Mouse (Mus musculus) neural tube, embryonic 11.5 days (tissue): ENCODE data around the gene Piwil4. TPM values are rescaled to one million over a fixed set of nuclear protein-coding genes. Genes with fewer than 3 reads are reported as not detected.

ENCODE experiments used
- ATAC-seq: fragments of 200-750 bp; cut with Nextera tagmentation; 2 replicates; pipeline ENCODE4 v1.8.0; 2017; ENCODE audit warnings: moderate number of reproducible peaks, mild to moderate bottlenecking, moderate TSS enrichment, moderate library complexity; ENCODE audit not compliant: insufficient read depth, low FRiP score, low TSS enrichment
- DNase-seq: peaks from one replicate; pipeline ENCODE4 v3.0.0-alpha.2; 2015; ENCODE audit warnings: low spot score
- H3K27ac ChIP-seq: fragments of 300-500 bp; sonication (generic); 2 replicates; pipeline ENCODE4 v1.5.1; 2014; ENCODE audit warnings: low read depth, mild to moderate bottlenecking, low read length
- H3K27me3 ChIP-seq: fragments of 300-500 bp; sonication (generic); 2 replicates; pipeline ENCODE4 v1.6.1; 2014; ENCODE audit warnings: mild to moderate bottlenecking, low read length, mixed read lengths; ENCODE audit not compliant: control insufficient read depth, insufficient read depth
- H3K36me3 ChIP-seq: fragments of 300-500 bp; sonication (generic); 2 replicates; pipeline ENCODE4 v1.6.1; 2014; ENCODE audit warnings: mild to moderate bottlenecking, low read length, moderate library complexity, mixed read lengths; ENCODE audit not compliant: control insufficient read depth, insufficient read depth
- H3K4me1 ChIP-seq: fragments of 300-500 bp; sonication (generic); 2 replicates; pipeline ENCODE4 v1.6.1; 2014; ENCODE audit warnings: low read length, mixed read lengths; ENCODE audit not compliant: control insufficient read depth, insufficient read depth
- H3K4me2 ChIP-seq: fragments of 300-500 bp; sonication (generic); 2 replicates; pipeline ENCODE4 v1.6.1; 2014; ENCODE audit warnings: low read depth, mild to moderate bottlenecking, moderate library complexity
- H3K4me3 ChIP-seq: fragments of 300-500 bp; sonication (generic); 2 replicates; pipeline ENCODE4 v1.5.1; 2014; ENCODE audit warnings: low read depth, low read length
- H3K9ac ChIP-seq: fragments of 300-500 bp; sonication (generic); 2 replicates; pipeline ENCODE4 v1.6.1; 2014; ENCODE audit warnings: mild to moderate bottlenecking, low read length
- H3K9me3 ChIP-seq: fragments of 300-500 bp; sonication (generic); 2 replicates; pipeline ENCODE4 v1.6.1; 2016; ENCODE audit warnings: low read length; ENCODE audit not compliant: control insufficient read depth
- WGBS: fragments of 180-500 bp; shearing (Covaris S2); extraction: QIAGEN DNeasy Blood & Tissue Kit; methylation state at CpG from one replicate; pipeline ENCODE4 v1.1.7; 2014; 5-methylcytosine and 5-hydroxymethylcytosine counted together
- polyA plus RNA-seq: library from polyadenylated mRNA; unstranded; fragments of >200 nt; fragmentation: Nextera tagmentation; extraction: Ambion mirVana; gene quantifications from 2 replicates; pipeline ENCODE4 v1.2.1, GENCODE M21; 2014

Piwil4 gene
- polyA plus RNA-seq, 1 experiment from 2014 or later: 0.85 TPM

DNA sequence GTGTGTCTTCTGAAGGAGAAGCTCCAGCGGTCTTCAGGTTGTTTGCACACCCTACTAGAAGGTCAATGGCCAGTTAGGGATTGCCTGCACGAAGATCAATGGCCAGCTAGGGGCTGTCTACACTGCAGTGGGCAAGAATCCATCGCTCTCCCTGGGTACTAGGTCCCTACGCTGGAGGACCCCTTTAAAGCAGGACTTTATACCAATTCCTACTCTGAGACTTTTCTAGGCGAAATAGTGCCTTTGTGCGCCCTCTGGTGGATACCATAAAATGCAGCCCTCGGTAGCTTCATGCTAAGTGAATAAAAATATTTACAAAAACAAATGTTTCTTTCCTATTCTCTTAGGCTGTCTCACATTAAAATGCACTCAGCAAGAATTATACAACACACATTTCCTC lies 24.2 kb upstream of the Piwil4 start:
- H3K4me3 ChIP-seq: no peak overlapping the region
- no peak for ATAC-seq
- 0 out of 2 replicates have a peak, but pooled peaks cover 5% of the 10 kb centered on the region for H3K4me1 ChIP-seq
- H3K36me3 ChIP-seq: no peaks in the 10 kb centered on the region
- 27% methylated on average over 7 of the region's 7 CpGs for WGBS
- no peak overlapping the region for H3K27ac ChIP-seq
- peak; percentile 63 for DNase-seq
- H3K27me3 ChIP-seq: no peaks in the 10 kb centered on the region
- H3K9me3 ChIP-seq: no peaks in the 10 kb centered on the region
- H3K9ac ChIP-seq: no peak overlapping the region
- no peak overlapping the region for H3K4me2 ChIP-seq

DNA sequence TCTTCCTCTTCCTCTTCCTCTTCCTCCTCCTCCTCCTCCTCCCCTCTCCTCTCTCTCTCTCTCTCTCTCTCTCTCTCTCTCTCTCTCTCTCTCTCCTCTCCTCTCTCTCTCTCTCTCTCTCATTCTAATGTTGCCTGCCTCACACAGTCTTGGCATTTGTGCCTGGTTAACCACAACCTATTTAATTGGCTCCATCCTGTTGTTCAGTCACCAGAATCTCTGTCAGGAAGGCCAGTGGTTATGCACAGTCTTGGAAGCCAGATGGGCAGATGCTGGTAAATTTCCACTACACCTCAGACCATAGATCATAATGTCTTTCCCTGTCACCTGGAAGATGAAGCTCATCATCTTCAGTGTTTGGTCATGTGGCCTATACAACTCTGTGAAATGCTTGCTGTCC lies 18.7 kb upstream of the Piwil4 start:
- Histone ChIP-seq H3K9me3 (no peaks in the 10 kb centered on the region), H3K4me1 (no peaks in the 10 kb centered on the region), H3K36me3 (no peaks in the 10 kb centered on the region), H3K4me2 (no peak overlapping the region), H3K27me3 (no peaks in the 10 kb centered on the region), H3K9ac (no peak overlapping the region), H3K4me3 (no peak overlapping the region), H3K27ac (no peak overlapping the region)
- no peak for ATAC-seq
- no peak for DNase-seq

DNA sequence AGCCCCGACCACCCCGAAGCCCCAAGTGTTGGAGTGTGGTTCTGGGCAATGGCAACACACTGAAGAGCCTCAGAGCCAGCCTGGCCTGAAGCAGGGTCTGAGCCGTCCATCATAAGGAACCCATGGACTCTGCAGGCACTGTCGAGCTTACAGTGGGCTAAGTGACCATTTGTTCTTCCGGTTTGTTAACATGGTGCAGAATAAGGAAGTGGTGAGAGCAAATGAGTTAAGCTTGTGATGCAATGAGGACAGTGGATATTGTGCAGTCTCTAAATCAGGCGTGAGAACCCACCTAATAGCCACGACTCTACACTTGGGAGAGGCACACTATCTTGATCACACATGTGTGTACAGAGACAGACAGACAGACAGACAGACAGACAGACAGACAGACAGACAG lies 18.1 kb upstream of the Piwil4 start:
- Histone ChIP-seq H3K9ac (no peak overlapping the region), H3K36me3 (no peaks in the 10 kb centered on the region), H3K27ac (no peak overlapping the region), H3K4me2 (no peak overlapping the region), H3K9me3 (no peaks in the 10 kb centered on the region), H3K4me1 (no peaks in the 10 kb centered on the region), H3K27me3 (no peaks in the 10 kb centered on the region), H3K4me3 (no peak overlapping the region)
- DNase-seq (no peak), ATAC-seq (no peak)
- WGBS: 75% methylated on average over 7 of the region's 7 CpGs

DNA sequence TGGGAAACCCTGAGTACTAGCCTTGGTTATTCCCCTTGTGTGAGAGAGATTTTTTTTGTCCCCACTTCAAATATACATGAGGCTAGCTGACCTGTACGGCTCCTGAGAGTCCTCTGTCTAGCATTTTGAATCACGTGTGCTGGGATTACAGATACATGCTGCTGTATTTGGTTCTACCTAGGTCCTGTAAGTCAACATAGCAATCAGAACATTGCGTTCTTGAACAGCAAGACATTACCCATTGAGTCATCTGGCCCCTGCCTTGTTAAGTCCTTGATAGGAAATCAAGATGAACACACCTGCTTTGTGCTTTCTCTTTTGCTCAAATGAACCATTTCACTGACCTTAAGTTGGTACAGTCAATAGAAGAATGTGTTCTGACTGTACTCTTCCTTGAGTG lies 13.9 kb upstream of the Piwil4 start:
- Histone ChIP-seq H3K36me3 (no peaks in the 10 kb centered on the region), H3K27me3 (peaks cover 9% of the 10 kb centered on the region), H3K9me3 (no peaks in the 10 kb centered on the region), H3K4me1 (no peaks in the 10 kb centered on the region), H3K4me3 (no peak overlapping the region), H3K4me2 (no peak overlapping the region), H3K9ac (no peak overlapping the region), H3K27ac (no peak overlapping the region)
- ATAC-seq (no peak), DNase-seq (no peak)
- 88% methylated on average over 3 of the region's 3 CpGs for WGBS

DNA sequence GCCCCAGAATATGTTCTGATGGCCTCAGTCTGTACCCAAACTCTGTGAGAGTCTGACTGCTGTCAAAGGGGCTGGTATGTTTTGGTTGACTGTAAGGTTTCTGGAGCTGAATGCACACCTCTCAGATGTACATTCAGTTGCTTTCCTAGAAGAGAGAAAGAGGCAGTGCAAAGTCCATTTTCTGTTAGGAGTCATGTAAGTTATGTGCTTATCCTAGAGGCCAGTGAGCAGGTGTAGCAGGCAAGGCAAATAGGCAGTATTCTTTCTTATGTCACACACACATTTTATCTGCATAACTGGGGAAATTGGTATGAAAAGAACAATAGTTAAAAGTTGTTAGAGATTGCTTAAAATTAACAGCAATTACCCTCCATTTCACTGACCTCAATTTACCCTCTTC lies 13.4 kb upstream of the Piwil4 start:
- H3K36me3 ChIP-seq: no peaks in the 10 kb centered on the region
- ATAC-seq (no peak), DNase-seq (no peak)

DNA sequence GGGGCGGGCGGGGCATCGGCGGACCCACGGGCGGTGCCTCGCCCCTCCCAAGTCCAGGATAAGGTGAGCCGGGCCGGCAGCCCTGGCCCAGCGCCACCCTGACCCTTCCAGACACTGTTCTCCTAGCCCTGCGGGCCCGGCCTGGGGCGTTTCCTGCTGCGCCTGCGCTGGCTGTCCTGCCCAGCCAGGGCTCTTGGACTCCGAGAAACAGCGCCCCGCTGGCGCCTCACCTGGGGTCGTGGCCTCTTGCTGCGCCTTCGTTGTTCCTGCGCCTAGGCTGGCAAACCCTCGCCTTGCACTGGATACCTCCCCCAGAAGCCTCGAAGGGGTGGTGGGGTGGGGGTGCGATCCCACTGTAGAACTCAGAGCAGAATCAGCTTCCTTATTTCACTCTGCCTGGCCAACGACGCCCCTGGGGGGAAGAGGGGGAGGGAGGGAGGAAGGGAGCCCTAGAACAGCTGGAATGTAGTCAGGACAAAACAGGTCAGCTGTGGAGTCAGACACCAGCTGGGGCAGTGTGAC lies 11.5 kb upstream of the Piwil4 start, which contains the start of gene Fut4:
TSS of gene Fut4 (minus strand) at position 393 of the 522 bp plus-strand sequence.
- Histone ChIP-seq H3K9ac (peak within 1 kb of the TSS; percentile 53), H3K27me3 (peaks cover 9% of the 10 kb centered on the region), H3K9me3 (no peaks in the 10 kb centered on the region), H3K4me3 (peak within 1 kb of the TSS; percentile 45), H3K4me2 (peak within 1 kb of the TSS; percentile 87), H3K36me3 (no peaks in the 10 kb centered on the region), H3K27ac (0 out of 2 replicates have a peak within 1 kb of the TSS, but pooled peaks have one; percentile 3), H3K4me1 (no peaks in the 10 kb centered on the region)
- WGBS: 0% methylated on average over 28 of the region's 28 CpGs
- ATAC-seq (peak; percentile 64), DNase-seq (no peak)

More for the DNA sequence above, 13.4 kb upstream of the Piwil4 start:
- H3K27ac ChIP-seq: no peak overlapping the region
- H3K4me3 ChIP-seq: no peak overlapping the region
- H3K9me3 ChIP-seq: no peaks in the 10 kb centered on the region
- no peak overlapping the region for H3K9ac ChIP-seq
- no peaks in the 10 kb centered on the region for H3K4me1 ChIP-seq
- no peak overlapping the region for H3K4me2 ChIP-seq
- H3K27me3 ChIP-seq: peaks cover 9% of the 10 kb centered on the region

DNA sequence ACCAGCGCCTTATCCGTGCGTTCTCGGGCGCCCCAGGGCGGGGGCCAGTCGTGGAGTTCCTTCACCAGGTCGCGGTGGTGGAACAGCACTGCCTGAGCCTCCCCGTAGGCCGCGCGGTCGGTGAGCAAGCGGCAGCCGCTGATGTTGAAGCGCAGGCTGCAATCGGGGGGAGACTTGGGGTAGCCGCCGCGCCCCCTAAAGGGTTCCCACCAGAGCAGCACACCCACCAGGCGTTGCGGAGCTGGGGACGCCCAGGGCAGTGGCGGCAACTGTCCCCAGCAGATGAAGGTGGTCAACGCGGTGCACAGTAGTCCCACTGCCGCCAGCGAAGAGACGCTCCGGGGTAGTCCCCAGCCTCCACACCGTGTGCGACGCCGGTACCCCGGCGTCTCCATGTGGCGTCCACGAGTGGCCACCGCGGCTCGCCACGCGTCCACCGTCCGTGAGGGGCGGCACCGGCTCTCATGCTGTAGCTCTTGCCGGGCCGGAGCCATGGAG lies 11.0 kb upstream of the Piwil4 start:
- Histone ChIP-seq H3K4me3 (peak overlapping the region; percentile 45), H3K27ac (0 out of 2 replicates have a peak overlapping the region, but pooled peaks have one; percentile 3), H3K9me3 (no peaks in the 10 kb centered on the region), H3K4me2 (peak overlapping the region; percentile 87), H3K27me3 (peaks cover 9% of the 10 kb centered on the region), H3K4me1 (no peaks in the 10 kb centered on the region), H3K9ac (peak overlapping the region; percentile 53), H3K36me3 (no peaks in the 10 kb centered on the region)
- peak; percentile 82 for ATAC-seq
- under 1% methylated on average over 42 of the region's 50 CpGs for WGBS
- DNase-seq: peak; percentile 62

DNA sequence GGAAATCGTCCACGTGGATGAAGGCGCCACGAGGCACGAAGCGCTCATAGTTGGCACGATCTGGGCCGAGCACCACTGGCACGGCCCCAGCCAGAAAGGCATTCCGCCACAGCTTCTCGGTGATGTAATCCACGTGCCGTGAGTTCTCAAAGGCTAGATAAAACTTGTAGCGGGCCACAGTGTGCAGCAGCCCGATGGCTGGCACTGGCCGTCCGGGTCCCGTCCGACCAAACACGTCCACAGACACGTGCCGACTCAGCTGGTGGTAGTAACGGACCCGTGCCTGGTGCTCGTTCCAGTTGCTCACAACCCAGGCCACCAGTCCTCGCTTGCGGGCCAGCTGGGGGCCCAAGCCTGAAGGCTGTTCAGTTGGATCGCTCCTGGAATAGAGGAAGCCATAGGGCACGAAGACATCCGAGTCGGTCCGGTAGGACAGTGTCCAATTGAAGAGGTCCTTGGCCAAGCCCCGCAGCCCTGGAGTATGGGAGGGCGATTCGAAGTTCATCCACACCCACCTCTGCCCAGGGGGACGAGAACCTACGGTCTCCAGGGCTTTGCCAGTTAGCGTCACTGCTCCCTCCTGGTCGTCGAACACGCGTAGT lies 10.5 kb upstream of the Piwil4 start:
- peak overlapping the region; percentile 87 for H3K4me2 ChIP-seq
- H3K9ac ChIP-seq: peak overlapping the region; percentile 53
- H3K4me3 ChIP-seq: peak overlapping the region; percentile 45
- H3K9me3 ChIP-seq: no peaks in the 10 kb centered on the region
- no peak for DNase-seq
- 0 out of 2 replicates have a peak overlapping the region, but pooled peaks have one; percentile 3 for H3K27ac ChIP-seq
- WGBS: 59% methylated on average over 42 of the region's 42 CpGs
- no peaks in the 10 kb centered on the region for H3K4me1 ChIP-seq
- H3K36me3 ChIP-seq: no peaks in the 10 kb centered on the region
- H3K27me3 ChIP-seq: peaks cover 9% of the 10 kb centered on the region
- ATAC-seq: peak; percentile 24; the same call in 1 of the 2 replicates
